Mouse (Mus musculus): Measurements from ENCODE around the gene Cox14. TPM values are rescaled to one million over a fixed set of nuclear protein-coding genes. Genes with fewer than 3 reads are reported as not detected.

Cox14 gene
- 166 and 184 TPM in 2 replicates for polyA plus RNA-seq (2015; fragmentation: Nextera tagmentation; extraction: Ambion mirVana)

DNA sequence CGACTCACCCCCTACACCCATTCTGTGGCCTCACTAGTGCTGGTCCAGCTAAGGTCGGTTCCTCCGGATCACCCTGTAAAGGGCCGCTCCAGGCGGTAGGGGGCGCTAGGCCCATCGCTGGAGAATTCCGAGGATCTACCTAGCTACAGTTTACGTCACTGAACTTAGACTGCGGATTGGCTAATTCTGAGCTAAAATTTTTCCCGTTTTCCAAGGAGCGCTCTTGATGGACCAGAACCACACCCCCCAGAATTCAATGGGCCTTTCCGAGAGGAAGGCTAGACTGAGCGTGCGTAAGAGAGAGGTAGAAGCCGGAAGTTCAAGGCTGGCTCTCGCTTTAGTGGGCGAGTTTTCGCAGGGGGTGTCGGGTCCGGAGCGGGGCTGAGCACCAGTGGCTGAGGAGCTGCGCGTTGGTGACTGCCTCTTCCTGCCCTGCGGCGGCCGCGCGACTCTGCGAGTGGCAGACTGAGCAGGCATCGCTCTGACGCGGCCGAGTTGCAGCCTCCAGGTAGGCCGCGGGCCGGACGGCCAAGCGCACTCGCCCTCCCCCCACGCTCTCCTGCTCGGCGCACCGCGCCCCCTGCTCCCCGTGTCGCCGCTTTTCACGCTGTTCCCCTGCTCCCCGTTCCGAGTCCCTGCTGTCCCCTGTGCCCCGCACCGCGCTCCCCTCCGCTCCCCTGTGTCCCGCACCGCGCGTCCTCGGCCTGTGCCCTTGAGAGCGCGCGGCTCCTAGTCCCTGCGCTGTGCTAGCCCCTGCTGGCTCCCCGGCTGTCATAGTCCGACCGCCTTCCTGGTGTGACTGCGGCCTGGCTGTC lies at the start of gene Cox14:
Cox14 (plus strand) TSS at position 278 of the 815 bp plus-strand sequence.

DNA sequence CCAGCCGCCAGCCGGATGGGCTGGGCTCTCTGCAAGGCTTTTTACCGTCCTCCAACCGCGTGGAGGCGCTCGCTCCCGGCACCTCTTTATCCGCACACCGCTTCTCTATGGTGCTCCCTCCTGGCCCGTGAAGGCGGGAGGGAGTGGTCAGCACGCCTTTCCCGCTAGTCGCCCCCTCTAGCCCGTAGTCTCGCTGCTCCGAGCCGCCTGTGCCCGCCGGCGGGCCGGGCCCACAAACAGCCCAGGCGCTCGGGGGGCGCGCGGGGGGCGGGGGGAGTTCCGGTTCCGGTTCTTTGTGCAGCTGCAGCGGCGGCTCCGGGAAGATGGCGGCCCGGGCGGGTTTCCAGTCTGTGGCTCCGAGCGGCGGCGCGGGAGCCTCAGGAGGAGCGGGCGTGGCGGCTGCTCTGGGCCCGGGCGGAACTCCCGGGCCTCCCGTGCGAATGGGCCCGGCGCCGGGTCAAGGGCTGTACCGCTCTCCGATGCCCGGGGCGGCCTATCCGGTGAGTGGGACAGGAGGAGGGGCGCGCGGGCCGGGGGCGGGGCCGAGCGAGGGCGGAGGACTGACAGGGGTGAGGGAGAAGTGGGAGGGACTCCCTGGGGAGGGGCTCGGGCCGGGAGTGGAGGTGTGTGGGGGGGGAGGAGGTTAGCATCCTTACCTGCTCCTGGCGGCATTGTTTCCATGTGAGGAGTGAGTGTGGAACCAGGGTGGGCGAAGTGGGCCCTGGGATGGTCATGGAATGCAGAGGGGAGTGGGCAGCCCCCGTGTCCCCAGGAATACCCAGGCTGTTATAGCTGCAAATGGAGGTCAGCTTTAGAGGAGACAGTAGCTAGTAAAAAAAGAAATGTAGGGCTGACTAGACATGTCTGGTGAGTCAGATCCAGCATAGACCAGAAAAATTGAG lies 23.2 kb upstream of the Cox14 start, which contains the start of gene Smarcd1:
Smarcd1 (plus strand) TSS at position 131 of the 902 bp plus-strand sequence.

DNA sequence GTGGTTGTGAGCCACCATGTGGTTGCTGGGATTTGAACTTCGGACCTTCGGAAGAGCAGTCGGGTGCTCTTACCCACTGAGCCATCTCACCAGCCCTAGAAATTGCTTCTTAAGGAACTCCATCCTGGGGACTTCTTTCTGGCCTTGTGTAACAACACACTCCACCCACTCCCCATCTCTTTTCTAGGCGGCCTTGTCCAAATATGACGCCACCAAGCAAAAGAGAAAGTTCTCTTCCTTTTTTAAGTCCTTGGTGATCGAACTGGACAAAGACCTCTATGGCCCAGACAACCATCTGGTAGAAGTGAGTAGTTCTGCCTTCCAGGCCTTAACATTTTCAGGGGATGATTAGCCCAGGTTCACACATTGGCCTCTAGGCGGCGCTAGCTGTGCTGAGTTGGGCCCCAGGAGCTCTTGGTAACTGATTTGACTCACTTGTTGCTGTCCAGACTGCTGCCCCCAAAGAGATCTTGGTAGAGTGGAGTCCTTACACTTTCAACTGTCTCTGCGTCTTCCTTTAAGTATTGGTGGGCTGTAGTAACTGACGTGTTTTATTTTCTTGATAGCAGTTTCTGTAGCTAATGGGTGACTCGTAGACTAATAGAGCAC lies 19.9 kb upstream of the Cox14 start, which contains the start of gene Gm17349:
Gm17349 (minus strand) TSS at position 51 of the 609 bp plus-strand sequence.

DNA sequence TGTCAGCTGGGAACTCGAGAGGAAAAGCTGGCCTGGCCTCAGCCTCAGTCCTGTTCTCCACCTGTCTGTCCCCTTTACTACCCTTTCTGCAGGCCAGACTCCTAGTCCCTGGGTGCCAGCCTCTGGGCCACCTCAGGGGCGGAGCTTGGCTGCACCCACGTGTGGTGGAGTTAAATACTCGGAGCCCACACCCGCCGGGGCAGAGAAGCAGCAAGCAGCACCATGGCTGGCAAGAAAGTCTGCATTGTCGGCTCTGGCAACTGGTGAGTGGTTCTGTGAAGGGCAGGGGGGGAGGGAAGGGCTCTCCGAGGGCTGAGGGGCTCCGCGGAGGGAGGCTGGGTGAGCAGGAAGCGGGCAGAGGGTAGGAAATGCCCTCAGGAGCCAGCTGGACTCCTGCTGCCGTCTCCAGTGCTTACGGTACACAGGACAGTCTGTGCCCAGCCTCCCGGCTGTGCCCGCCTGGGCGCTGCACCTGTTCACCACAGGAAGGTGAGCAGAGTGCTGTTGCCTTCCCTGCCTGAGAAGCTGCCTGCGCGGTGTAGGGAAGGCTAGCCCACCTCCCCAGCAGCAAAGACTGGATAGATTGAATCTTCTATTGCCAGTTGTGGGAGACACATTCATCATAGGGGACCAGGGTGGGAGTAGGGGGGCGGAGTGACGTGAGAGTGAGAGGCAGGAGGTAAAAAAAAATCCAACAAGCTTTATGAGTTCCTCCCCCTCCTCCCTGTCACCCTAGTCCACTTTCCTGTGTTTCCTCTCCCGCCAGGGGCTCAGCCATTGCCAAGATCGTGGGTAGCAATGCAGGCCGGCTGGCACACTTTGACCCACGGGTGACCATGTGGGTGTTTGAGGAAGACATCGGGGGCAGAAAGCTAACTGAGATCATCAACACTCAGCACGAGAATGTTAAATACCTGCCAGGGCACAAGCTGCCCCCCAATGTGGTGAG lies 7.8 kb upstream of the Cox14 start, which contains the start of gene Gpd1:
Gpd1 (plus strand) TSS at position 130 of the 949 bp plus-strand sequence.

DNA sequence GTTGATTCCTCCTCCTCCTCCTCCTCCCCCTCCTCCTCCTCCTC lies 47.3 kb downstream of the Cox14 start, which contains the start of gene Cers5:
Cers5 (minus strand) TSS at position 5 of the 44 bp plus-strand sequence.

Other genes with a start within 250 kb of the Cox14 start
- not detected in 2 replicates for gene Faim2, start 197.5 kb upstream of the Cox14 start, polyA plus RNA-seq (2015; fragmentation: Nextera tagmentation; extraction: Ambion mirVana)
- not detected in 2 replicates for gene Aqp2, start 146.6 kb upstream of the Cox14 start, polyA plus RNA-seq (2015; fragmentation: Nextera tagmentation; extraction: Ambion mirVana)
- 0.11 and 0.34 TPM in 2 replicates for gene Aqp5, start 134.8 kb upstream of the Cox14 start, polyA plus RNA-seq (2015; fragmentation: Nextera tagmentation; extraction: Ambion mirVana)
- 0.22 and 0.31 TPM in 2 replicates for gene Aqp6, start 124.2 kb upstream of the Cox14 start, polyA plus RNA-seq (2015; fragmentation: Nextera tagmentation; extraction: Ambion mirVana)
- gene Racgap1, start 74.0 kb upstream of the Cox14 start, polyA plus RNA-seq (2015; fragmentation: Nextera tagmentation; extraction: Ambion mirVana) = 23.5 and 36.8 TPM in 2 replicates
- 0.76 and 0.94 TPM in 2 replicates for gene Asic1, start 55.2 kb upstream of the Cox14 start, polyA plus RNA-seq (2015; fragmentation: Nextera tagmentation; extraction: Ambion mirVana)
- 8.1 and 9.4 TPM in 2 replicates for gene Smarcd1, start 23.5 kb upstream of the Cox14 start, polyA plus RNA-seq (2015; fragmentation: Nextera tagmentation; extraction: Ambion mirVana)
- gene Gm17349, start 20.1 kb upstream of the Cox14 start, polyA plus RNA-seq (2015; fragmentation: Nextera tagmentation; extraction: Ambion mirVana) = 1.3 TPM in 1 of 2 replicates, not detected in the other
- 0.36 and 0.37 TPM in 2 replicates for gene Gpd1, start 8.1 kb upstream of the Cox14 start, polyA plus RNA-seq (2015; fragmentation: Nextera tagmentation; extraction: Ambion mirVana)
- gene Cers5, start 47.3 kb downstream of the Cox14 start, polyA plus RNA-seq (2015; fragmentation: Nextera tagmentation; extraction: Ambion mirVana) = 39.5 and 45.9 TPM in 2 replicates
- gene Lima1, start 149.8 kb downstream of the Cox14 start, polyA plus RNA-seq (2015; fragmentation: Nextera tagmentation; extraction: Ambion mirVana) = 57.5 and 70.4 TPM in 2 replicates
- 0.22 and 0.47 TPM in 2 replicates for gene Fam186a, start 241.4 kb downstream of the Cox14 start, polyA plus RNA-seq (2015; fragmentation: Nextera tagmentation; extraction: Ambion mirVana)
- gene Larp4, start 244.4 kb downstream of the Cox14 start, polyA plus RNA-seq (2015; fragmentation: Nextera tagmentation; extraction: Ambion mirVana) = 23.2 and 30.9 TPM in 2 replicates